27 mouse cellular contexts compared by ENCODE assay signal in genomic region chr12:80554312-80554711, GRCm38 (mm10). TPM values are rescaled to one million over a fixed set of nuclear protein-coding genes. Genes with fewer than 3 reads are reported as not detected.
"Had no signal": no experiment of that assay in that cellular context is flagged by ENCODE, and none has a peak within 500 bp of the region (broad histone marks: within the 10 kb centered on the region; RNA-seq: fewer than 3 reads in every experiment).

No protein-coding gene starts in this region.

- H3K9me3 ChIP-seq: heart, embryonic 13.5 days; heart, embryonic 15.5 days; hindbrain, embryonic 13.5 days; hindbrain, embryonic 15.5 days; kidney, embryonic 15.5 days; limb, embryonic 15.5 days had no signal

- H3K36me3 ChIP-seq: heart, embryonic 13.5 days; heart, embryonic 15.5 days; hindbrain, embryonic 13.5 days; hindbrain, embryonic 15.5 days; kidney, embryonic 15.5 days; limb, embryonic 13.5 days; limb, embryonic 15.5 days had no signal

- H3K4me2 ChIP-seq: heart, embryonic 11.5 days; heart, embryonic 13.5 days; heart, embryonic 15.5 days; hindbrain, embryonic 13.5 days; hindbrain, embryonic 15.5 days; kidney, embryonic 15.5 days; limb, embryonic 13.5 days; limb, embryonic 15.5 days had no signal

- ATAC-seq: hindbrain, postnatal 0 days; intestine, embryonic 16.5 days had no signal

- H3K4me3 ChIP-seq: heart, adult 2 months; heart, embryonic 13.5 days; heart, embryonic 15.5 days; hindbrain, embryonic 13.5 days; hindbrain, embryonic 15.5 days; kidney, embryonic 15.5 days; limb, embryonic 13.5 days; limb, embryonic 15.5 days had no signal

- H3K9ac ChIP-seq: heart, embryonic 13.5 days; heart, embryonic 15.5 days; hindbrain, embryonic 13.5 days; hindbrain, embryonic 15.5 days; kidney, embryonic 15.5 days; limb, embryonic 13.5 days; limb, embryonic 15.5 days had no signal

- DNase-seq: gastrocnemius, postnatal 14 days; gastrocnemius, postnatal 36 days; heart, adult 11 months; heart, adult 2 months; heart, postnatal 14 days; heart, postnatal 36 days; kidney, adult 11 months; kidney, adult 2 months; kidney, adult 9 months; kidney, postnatal 14 days; kidney, postnatal 36 days; layer of hippocampus, adult 9-11 months; layer of hippocampus, postnatal 36 days; left cerebral cortex, postnatal 4 days had no signal

- H3K27ac ChIP-seq: heart, adult 2 months; heart, embryonic 13.5 days; heart, embryonic 15.5 days; hindbrain, embryonic 13.5 days; hindbrain, embryonic 15.5 days; hindbrain, postnatal 0 days; kidney, embryonic 15.5 days; kidney, postnatal 0 days; limb, embryonic 13.5 days; limb, embryonic 15.5 days had no signal

- H3K27me3 ChIP-seq: heart, embryonic 13.5 days; hindbrain, embryonic 13.5 days; hindbrain, embryonic 15.5 days; kidney, embryonic 15.5 days; limb, embryonic 13.5 days; limb, embryonic 15.5 days had no signal

RNA-seq across cellular contexts. Expression of gene Galnt16, which starts 36.2 kb away (rescaled TPM):
- total RNA-seq: hematopoietic stem cell, adult 5-6 weeks; liver, adult 2 months had no signal
